Mouse (Mus musculus) brain, embryonic 14.5 days (tissue): ENCODE data around the gene Galnt10.

Experiments
- CTCF ChIP-seq: fragments of 200-500 bp; IDR thresholded peaks from 2 replicates; pipeline ENCODE4 v1.5.1; 2012; ENCODE audit warnings: inconsistent platforms, mild to moderate bottlenecking, moderate library complexity, borderline replicate concordance; ENCODE audit not compliant: insufficient read depth, insufficient read length; ENCODE audit errors: extremely low read depth
- POLR2A ChIP-seq: fragments of 200-500 bp; IDR thresholded peaks from 2 replicates; pipeline ENCODE4 v1.6.1; 2012; ENCODE audit warnings: mild to moderate bottlenecking, inconsistent platforms, borderline replicate concordance; ENCODE audit not compliant: poor library complexity, insufficient read depth, insufficient read length, severe bottlenecking; ENCODE audit errors: extremely low read depth

DNA sequence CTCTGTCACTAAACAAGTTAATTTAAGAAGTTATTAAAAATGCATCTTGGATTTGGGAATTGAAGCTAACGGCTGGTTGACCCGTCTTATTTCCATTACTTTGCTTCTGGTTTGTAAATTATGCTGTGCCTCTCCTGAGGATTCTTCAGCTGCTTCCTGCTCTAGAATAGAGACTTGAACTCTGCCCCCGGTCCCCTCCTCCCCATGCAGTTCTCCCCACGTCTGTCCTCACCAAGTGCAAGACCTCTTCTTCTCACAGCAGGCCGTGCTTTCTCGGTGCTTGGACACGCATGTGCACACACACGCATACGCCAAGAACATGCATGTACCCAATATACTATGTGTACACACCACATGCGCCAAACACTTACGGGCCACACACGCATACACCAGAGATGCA is 18.0 kb downstream of the Galnt10 start:
- no peak for TF ChIP-seq POLR2A
- TF ChIP-seq CTCF = no peak
